Mouse (Mus musculus) hindbrain, postnatal 0 days (tissue): ENCODE data around the gene Lipc. TPM values are rescaled to one million over a fixed set of nuclear protein-coding genes. Genes with fewer than 3 reads are reported as not detected.

Experiments used
- ATAC-seq: fragments of 200-750 bp; cut with Nextera tagmentation; 2 replicates; pipeline ENCODE4 v1.8.0; 2017; ENCODE audit warnings: mild to moderate bottlenecking, moderate TSS enrichment, moderate library complexity
- DNase-seq: peaks from one replicate; pipeline ENCODE4 v3.0.0-alpha.2; 2015; ENCODE audit warnings: low spot score
- H3K27ac ChIP-seq: fragments of 300-500 bp; sonication (generic); 2 replicates; pipeline ENCODE4 v1.5.1; 2014; ENCODE audit warnings: mild to moderate bottlenecking
- H3K27me3 ChIP-seq: fragments of 300-500 bp; sonication (generic); 2 replicates; pipeline ENCODE4 v1.6.1; 2014; ENCODE audit warnings: low read length, mixed read lengths; ENCODE audit not compliant: insufficient read depth
- H3K36me3 ChIP-seq: fragments of 300-500 bp; sonication (generic); 2 replicates; pipeline ENCODE4 v1.6.1; 2014; ENCODE audit warnings: low read length, mixed read lengths; ENCODE audit not compliant: insufficient read depth
- H3K4me1 ChIP-seq: fragments of 300-500 bp; sonication (generic); 2 replicates; pipeline ENCODE4 v1.6.1; 2014; ENCODE audit warnings: antibody characterized with exemption, low read length, mixed read lengths; ENCODE audit not compliant: insufficient read depth
- H3K4me2 ChIP-seq: fragments of 300-500 bp; sonication (generic); 2 replicates; pipeline ENCODE4 v1.6.1; 2014; ENCODE audit warnings: low read depth, mild to moderate bottlenecking, low read length, moderate library complexity, mixed read lengths
- H3K4me3 ChIP-seq: fragments of 300-500 bp; sonication (generic); 2 replicates; pipeline ENCODE4 v1.5.1; 2014; ENCODE audit warnings: low read length
- H3K9ac ChIP-seq: fragments of 300-500 bp; sonication (generic); replicated peaks from 2 replicates; pipeline ENCODE4 v1.6.1; 2014; ENCODE audit warnings: mild to moderate bottlenecking, low read length, moderate library complexity, mixed read lengths
- H3K9me3 ChIP-seq: fragments of 300-500 bp; sonication (generic); 2 replicates; pipeline ENCODE4 v1.6.1; 2016; ENCODE audit warnings: low read length, mixed read lengths
- CTCF ChIP-seq: IDR thresholded peaks from 2 replicates; pipeline ENCODE4 v1.5.1; 2016; ENCODE audit warnings: antibody characterized with exemption, control low read depth, low read depth
- WGBS: fragments of 180-500 bp; shearing (Covaris S2); extraction: QIAGEN DNeasy Blood & Tissue Kit; methylation state at CpG from one replicate; pipeline ENCODE4 v1.1.7; 2014; 5-methylcytosine and 5-hydroxymethylcytosine counted together
- polyA plus RNA-seq: library from polyadenylated mRNA; unstranded; fragments of >200 nt; fragmentation: Nextera tagmentation; extraction: Ambion mirVana; gene quantifications from 2 replicates; pipeline ENCODE4 v1.2.1, GENCODE M21; 2015
- total RNA-seq: library from RNA; depleted of rRNA; stranded (reverse); fragments of >200 nt; gene quantifications from 2 replicates; pipeline ENCODE4 v1.2.3, GENCODE M21; 2014

Gene Lipc
- total and polyA plus RNA-seq, 2 experiments from 2014 or later, result 0.19 TPM; not detected in 1

GRCm38 (mm10) chr9:70942686-70943333, 9.2 kb downstream of the Lipc start:
- Histone ChIP-seq H3K9me3 (no peaks in the 10 kb centered on the region), H3K27me3 (no peaks in the 10 kb centered on the region), H3K36me3 (no peaks in the 10 kb centered on the region), H3K27ac (no peak overlapping the region), H3K4me3 (no peak overlapping the region), H3K9ac (no peak overlapping the region), H3K4me2 (no peak overlapping the region), H3K4me1 (no peaks in the 10 kb centered on the region)
- ATAC-seq, result no peak
- WGBS, result 76% methylated on average over 9 of the region's 9 CpGs
- no peak for TF ChIP-seq CTCF
- no peak for DNase-seq

- Histone ChIP-seq H3K36me3 (no peaks in the 10 kb centered on the region), H3K9ac (no peak overlapping the region), H3K4me3 (no peak overlapping the region), H3K4me2 (no peak overlapping the region), H3K27me3 (no peaks in the 10 kb centered on the region), H3K27ac (no peak overlapping the region), H3K4me1 (no peaks in the 10 kb centered on the region), H3K9me3 (no peaks in the 10 kb centered on the region)
- TF ChIP-seq CTCF, result no peak
- DNase-seq (no peak), ATAC-seq (no peak)
- WGBS, result 69% methylated on average over 8 of the region's 8 CpGs
Measured at GRCm38 (mm10) chr9:70939752-70940501, 12.1 kb downstream of the Lipc start.

- Histone ChIP-seq H3K9ac (no peak overlapping the region), H3K4me1 (no peaks in the 10 kb centered on the region), H3K9me3 (no peaks in the 10 kb centered on the region), H3K27ac (no peak overlapping the region), H3K27me3 (no peaks in the 10 kb centered on the region), H3K36me3 (no peaks in the 10 kb centered on the region), H3K4me3 (no peak overlapping the region), H3K4me2 (no peak overlapping the region)
- no peak for ATAC-seq
- 45% methylated on average over 2 of the region's 2 CpGs for WGBS
- no peak for TF ChIP-seq CTCF
- DNase-seq, result no peak
Measured at GRCm38 (mm10) chr9:70938850-70939249, 13.2 kb downstream of the Lipc start.

- no peak for DNase-seq
- Histone ChIP-seq H3K4me3 (no peak overlapping the region), H3K9me3 (no peaks in the 10 kb centered on the region), H3K4me2 (no peak overlapping the region), H3K27ac (no peak overlapping the region), H3K36me3 (no peaks in the 10 kb centered on the region), H3K4me1 (no peaks in the 10 kb centered on the region), H3K9ac (no peak overlapping the region), H3K27me3 (no peaks in the 10 kb centered on the region)
- no peak for ATAC-seq
- no peak for TF ChIP-seq CTCF
- 86% methylated on average over 6 of the region's 6 CpGs for WGBS
Measured at GRCm38 (mm10) chr9:70938134-70938533, 13.9 kb downstream of the Lipc start.

GRCm38 (mm10) chr9:70934587-70935295, 17.3 kb downstream of the Lipc start:
- 53% methylated on average over 8 of the region's 8 CpGs for WGBS
- TF ChIP-seq CTCF, result no peak
- no peak for ATAC-seq
- 0 out of 2 replicates have a peak, but pooled peaks cover 4% of the 10 kb centered on the region for H3K4me1 ChIP-seq
- H3K27me3 ChIP-seq, result no peaks in the 10 kb centered on the region
- H3K9me3 ChIP-seq, result no peaks in the 10 kb centered on the region
- H3K36me3 ChIP-seq, result no peaks in the 10 kb centered on the region
- H3K4me3 ChIP-seq, result no peak overlapping the region
- H3K9ac ChIP-seq, result no peak overlapping the region
- DNase-seq, result no peak
- no peak overlapping the region for H3K27ac ChIP-seq
- H3K4me2 ChIP-seq, result no peak overlapping the region

- TF ChIP-seq CTCF, result no peak
- no peak overlapping the region for H3K4me2 ChIP-seq
- no peak overlapping the region for H3K4me3 ChIP-seq
- H3K9me3 ChIP-seq, result no peaks in the 10 kb centered on the region
- H3K9ac ChIP-seq, result no peak overlapping the region
- no peaks in the 10 kb centered on the region for H3K27me3 ChIP-seq
- 65% methylated on average over 5 of the region's 5 CpGs for WGBS
- ATAC-seq (no peak), DNase-seq (peak; percentile 28)
- 0 out of 2 replicates have a peak, but pooled peaks cover 4% of the 10 kb centered on the region for H3K4me1 ChIP-seq
- H3K36me3 ChIP-seq, result no peaks in the 10 kb centered on the region
- H3K27ac ChIP-seq, result peak overlapping the region; percentile 62; the same call in 1 of the 2 replicates
Measured at GRCm38 (mm10) chr9:70930641-70931020, 21.4 kb downstream of the Lipc start.
